Mouse (Mus musculus) limb, embryonic 14.5 days (tissue): ENCODE measurements at regions not wholly inside any gene's neighbourhood (a gene's known extent, or its start where the extent isn't known, plus 50 kb on each side); places are given as distances from the start of the nearest gene placed in this dataset.

Experiments
- ATAC-seq: fragments of 200-750 bp; cut with Nextera tagmentation; 2 replicates; pipeline ENCODE4 v1.8.0; 2017; ENCODE audit warnings: low read depth, moderate number of reproducible peaks, moderate TSS enrichment; ENCODE audit not compliant: low FRiP score
- DNase-seq: peaks from one replicate; pipeline ENCODE4 v3.0.0-alpha.2; 2015; ENCODE audit warnings: low spot score
- H3K27ac ChIP-seq: fragments of 300-500 bp; sonication (generic); replicated peaks from 2 replicates; pipeline ENCODE4 v1.5.1; 2014; ENCODE audit warnings: low read depth, mild to moderate bottlenecking, low read length, moderate library complexity, mixed read lengths
- H3K27me3 ChIP-seq: fragments of 300-500 bp; sonication (generic); 2 replicates; pipeline ENCODE4 v1.6.1; 2014; ENCODE audit warnings: low read length, mixed read lengths; ENCODE audit not compliant: control insufficient read depth, insufficient read depth
- H3K36me3 ChIP-seq: fragments of 300-500 bp; sonication (generic); 2 replicates; pipeline ENCODE4 v1.6.1; 2014; ENCODE audit warnings: mild to moderate bottlenecking, low read length, moderate library complexity, mixed read lengths; ENCODE audit not compliant: control insufficient read depth, insufficient read depth
- H3K4me1 ChIP-seq: fragments of 300-500 bp; sonication (generic); 2 replicates; pipeline ENCODE4 v1.6.1; 2014; ENCODE audit warnings: antibody characterized with exemption, low read length, mixed read lengths; ENCODE audit not compliant: control insufficient read depth, insufficient read depth
- H3K4me2 ChIP-seq: fragments of 300-500 bp; sonication (generic); replicated peaks from 2 replicates; pipeline ENCODE4 v1.6.1; 2014; ENCODE audit warnings: low read depth, mild to moderate bottlenecking, low read length, moderate library complexity; ENCODE audit not compliant: severe bottlenecking
- H3K4me3 ChIP-seq: fragments of 300-500 bp; sonication (generic); replicated peaks from 2 replicates; pipeline ENCODE4 v1.5.1; 2014; ENCODE audit warnings: low read length
- H3K9ac ChIP-seq: fragments of 300-500 bp; sonication (generic); 2 replicates; pipeline ENCODE4 v1.6.1; 2014; ENCODE audit warnings: mild to moderate bottlenecking, low read depth, low read length, moderate library complexity; ENCODE audit not compliant: severe bottlenecking
- H3K9me3 ChIP-seq: fragments of 300-500 bp; sonication (generic); 2 replicates; pipeline ENCODE4 v1.6.1; 2016; ENCODE audit warnings: low read length; ENCODE audit not compliant: control insufficient read depth
- POLR2A ChIP-seq: fragments of 200-500 bp; IDR thresholded peaks from 2 replicates; pipeline ENCODE4 v1.8.0; 2012; ENCODE audit warnings: inconsistent platforms, mild to moderate bottlenecking, moderate library complexity, borderline replicate concordance; ENCODE audit not compliant: insufficient read depth, insufficient read length; ENCODE audit errors: extremely low read depth
- WGBS: fragments of 180-500 bp; shearing (Covaris S2); extraction: QIAGEN DNeasy Blood & Tissue Kit; methylation state at CpG from one replicate; pipeline ENCODE4 v1.1.7; 2014; 5-methylcytosine and 5-hydroxymethylcytosine counted together

GRCm38 (mm10) chr7:37267404-37267803, 506.0 kb downstream of the Zfp536 start:
- no peaks in the 10 kb centered on the region for H3K36me3 ChIP-seq
- TF ChIP-seq POLR2A, result no peak
- H3K27ac ChIP-seq, result no peak overlapping the region
- WGBS, result 86% methylated on average over 4 of the region's 4 CpGs
- H3K4me2 ChIP-seq, result no peak overlapping the region
- ATAC-seq (no peak), DNase-seq (no peak)
- H3K27me3 ChIP-seq, result no peaks in the 10 kb centered on the region
- no peak overlapping the region for H3K4me3 ChIP-seq
- no peaks in the 10 kb centered on the region for H3K4me1 ChIP-seq
- no peaks in the 10 kb centered on the region for H3K9me3 ChIP-seq
- no peak overlapping the region for H3K9ac ChIP-seq

GRCm38 (mm10) chr7:37270841-37271240, 502.6 kb downstream of the Zfp536 start:
- H3K27ac ChIP-seq, result no peak overlapping the region
- H3K9ac ChIP-seq, result no peak overlapping the region
- H3K4me3 ChIP-seq, result no peak overlapping the region
- DNase-seq (no peak), ATAC-seq (no peak)
- TF ChIP-seq POLR2A, result no peak
- no peak overlapping the region for H3K4me2 ChIP-seq
- H3K36me3 ChIP-seq, result no peaks in the 10 kb centered on the region
- no peaks in the 10 kb centered on the region for H3K9me3 ChIP-seq
- H3K4me1 ChIP-seq, result no peaks in the 10 kb centered on the region
- H3K27me3 ChIP-seq, result no peaks in the 10 kb centered on the region
- 83% methylated on average over 3 of the region's 3 CpGs for WGBS

GRCm38 (mm10) chr7:37290018-37290417, 483.4 kb downstream of the Zfp536 start:
- no peak overlapping the region for H3K9ac ChIP-seq
- no peak overlapping the region for H3K4me3 ChIP-seq
- no peak overlapping the region for H3K27ac ChIP-seq
- WGBS, result 27% methylated on average over 5 of the region's 5 CpGs
- no peak for ATAC-seq
- no peaks in the 10 kb centered on the region for H3K36me3 ChIP-seq
- no peaks in the 10 kb centered on the region for H3K27me3 ChIP-seq
- no peak overlapping the region for H3K4me2 ChIP-seq
- H3K4me1 ChIP-seq, result peaks cover 34% of the 10 kb centered on the region
- TF ChIP-seq POLR2A, result no peak
- no peaks in the 10 kb centered on the region for H3K9me3 ChIP-seq
- peak; percentile 62 for DNase-seq

- 34% methylated on average over 19 of the region's 19 CpGs for WGBS
- no peak overlapping the region for H3K4me2 ChIP-seq
- H3K27ac ChIP-seq, result no peak overlapping the region
These were observed 482.9 kb downstream of the Zfp536 start for GRCm38 (mm10) chr7:37290493-37291045.

GRCm38 (mm10) chr7:37291726-37292125, 481.7 kb downstream of the Zfp536 start:
- no peak for TF ChIP-seq POLR2A
- Histone ChIP-seq H3K9ac (no peak overlapping the region), H3K4me3 (no peak overlapping the region), H3K27ac (no peak overlapping the region), H3K4me1 (peaks cover 34% of the 10 kb centered on the region), H3K27me3 (no peaks in the 10 kb centered on the region), H3K9me3 (no peaks in the 10 kb centered on the region), H3K36me3 (no peaks in the 10 kb centered on the region), H3K4me2 (no peak overlapping the region)
- ATAC-seq (no peak), DNase-seq (no peak)
- 66% methylated on average over 7 of the region's 7 CpGs for WGBS

More at GRCm38 (mm10) chr7:37290493-37291045, 482.9 kb downstream of the Zfp536 start:
- DNase-seq (no peak), ATAC-seq (no peak)
- H3K9ac ChIP-seq, result no peak overlapping the region
- no peak overlapping the region for H3K4me3 ChIP-seq
- H3K9me3 ChIP-seq, result no peaks in the 10 kb centered on the region
- no peak for TF ChIP-seq POLR2A
- no peaks in the 10 kb centered on the region for H3K27me3 ChIP-seq
- peaks cover 34% of the 10 kb centered on the region for H3K4me1 ChIP-seq
- H3K36me3 ChIP-seq, result no peaks in the 10 kb centered on the region
